Mouse (Mus musculus) midbrain, embryonic 14.5 days (tissue): ENCODE measurements at regions not wholly inside any gene's neighbourhood (a gene's known extent, or its start where the extent isn't known, plus 50 kb on each side); places are given as distances from the start of the nearest gene placed in this dataset.

ENCODE experiments used
- ATAC-seq: fragments of 200-750 bp; cut with Nextera tagmentation; 2 replicates; pipeline ENCODE4 v1.8.0; 2017; ENCODE audit warnings: moderate number of reproducible peaks, moderate library complexity; ENCODE audit not compliant: low FRiP score, low TSS enrichment
- DNase-seq: peaks from one replicate; pipeline ENCODE4 v3.0.0-alpha.2; 2015
- H3K27ac ChIP-seq: fragments of 300-500 bp; sonication (generic); replicated peaks from 2 replicates; pipeline ENCODE4 v1.5.1; 2014; ENCODE audit warnings: mild to moderate bottlenecking, low read depth, low read length, moderate library complexity
- H3K27me3 ChIP-seq: fragments of 300-500 bp; sonication (generic); 2 replicates; pipeline ENCODE4 v1.6.1; 2014; ENCODE audit warnings: low read length, control low read depth, mixed read lengths; ENCODE audit not compliant: control insufficient read depth, insufficient read depth
- H3K36me3 ChIP-seq: fragments of 300-500 bp; sonication (generic); 2 replicates; pipeline ENCODE4 v1.6.1; 2014; ENCODE audit warnings: low read length, control low read depth; ENCODE audit not compliant: control insufficient read depth, insufficient read depth
- H3K4me1 ChIP-seq: fragments of 300-500 bp; sonication (generic); 2 replicates; pipeline ENCODE4 v1.6.1; 2014; ENCODE audit warnings: mild to moderate bottlenecking, antibody characterized with exemption, low read length, control low read depth; ENCODE audit not compliant: control insufficient read depth, insufficient read depth
- H3K4me2 ChIP-seq: fragments of 300-500 bp; sonication (generic); 2 replicates; pipeline ENCODE4 v1.6.1; 2014; ENCODE audit warnings: mild to moderate bottlenecking, low read length, moderate library complexity
- H3K4me3 ChIP-seq: fragments of 300-500 bp; sonication (generic); replicated peaks from 2 replicates; pipeline ENCODE4 v1.5.1; 2014; ENCODE audit warnings: low read depth, low read length
- H3K9ac ChIP-seq: fragments of 300-500 bp; sonication (generic); replicated peaks from 2 replicates; pipeline ENCODE4 v1.6.1; 2014; ENCODE audit warnings: mild to moderate bottlenecking, low read length, moderate library complexity
- H3K9me3 ChIP-seq: fragments of 300-500 bp; sonication (generic); 2 replicates; pipeline ENCODE4 v1.6.1; 2016; ENCODE audit warnings: low read length, control low read depth, mixed read lengths; ENCODE audit not compliant: control insufficient read depth
- WGBS: fragments of 180-500 bp; shearing (Covaris S2); extraction: QIAGEN DNeasy Blood & Tissue Kit; methylation state at CpG from one replicate; pipeline ENCODE4 v1.1.7; 2014; 5-methylcytosine and 5-hydroxymethylcytosine counted together

GRCm38 (mm10) chr3:63582717-63583696 lies 99.3 kb upstream of the Gm34302 start:
- no peak overlapping the region for H3K4me2 ChIP-seq
- no peak overlapping the region for H3K4me3 ChIP-seq
- peak; percentile 60 for DNase-seq
- no peaks in the 10 kb centered on the region for H3K36me3 ChIP-seq
- no peak overlapping the region for H3K27ac ChIP-seq
- peaks cover 17% of the 10 kb centered on the region for H3K4me1 ChIP-seq
- no peaks in the 10 kb centered on the region for H3K9me3 ChIP-seq
- no peak overlapping the region for H3K9ac ChIP-seq
- ATAC-seq, result no peak
- WGBS, result 67% methylated on average over 15 of the region's 15 CpGs
- no peaks in the 10 kb centered on the region for H3K27me3 ChIP-seq

GRCm38 (mm10) chr3:63582180-63582579 lies 98.5 kb upstream of the Gm34302 start:
- no peak for DNase-seq
- 64% methylated on average over 6 of the region's 6 CpGs for WGBS
- H3K9me3 ChIP-seq, result no peaks in the 10 kb centered on the region
- H3K4me2 ChIP-seq, result no peak overlapping the region
- no peak overlapping the region for H3K4me3 ChIP-seq
- ATAC-seq, result no peak
- H3K27me3 ChIP-seq, result no peaks in the 10 kb centered on the region
- peaks cover 17% of the 10 kb centered on the region for H3K4me1 ChIP-seq
- H3K27ac ChIP-seq, result no peak overlapping the region
- H3K9ac ChIP-seq, result no peak overlapping the region
- no peaks in the 10 kb centered on the region for H3K36me3 ChIP-seq

- H3K9ac ChIP-seq, result no peak overlapping the region
- peak; percentile 83; the same call in 1 of the 2 replicates for ATAC-seq
- 51% methylated on average over 7 of the region's 7 CpGs for WGBS
Measured at GRCm38 (mm10) chr3:63570607-63571353, 87.1 kb upstream of the Gm34302 start.

GRCm38 (mm10) chr3:63570082-63570481 lies 86.4 kb upstream of the Gm34302 start:
- no peaks in the 10 kb centered on the region for H3K27me3 ChIP-seq
- no peaks in the 10 kb centered on the region for H3K36me3 ChIP-seq
- ATAC-seq, result no peak
- H3K27ac ChIP-seq, result no peak overlapping the region
- H3K4me1 ChIP-seq, result no peaks in the 10 kb centered on the region
- H3K4me3 ChIP-seq, result no peak overlapping the region
- no peak for DNase-seq
- no peak overlapping the region for H3K9ac ChIP-seq
- H3K4me2 ChIP-seq, result no peak overlapping the region
- 84% methylated on average over 1 of the region's 1 CpGs for WGBS
- H3K9me3 ChIP-seq, result no peaks in the 10 kb centered on the region

More at GRCm38 (mm10) chr3:63570607-63571353, 87.1 kb upstream of the Gm34302 start:
- DNase-seq, result peak; percentile 92
- no peaks in the 10 kb centered on the region for H3K27me3 ChIP-seq
- H3K27ac ChIP-seq, result no peak overlapping the region
- no peaks in the 10 kb centered on the region for H3K36me3 ChIP-seq
- H3K4me1 ChIP-seq, result no peaks in the 10 kb centered on the region
- no peak overlapping the region for H3K4me3 ChIP-seq
- H3K9me3 ChIP-seq, result no peaks in the 10 kb centered on the region
- no peak overlapping the region for H3K4me2 ChIP-seq

GRCm38 (mm10) chr3:63569004-63569596 lies 85.4 kb upstream of the Gm34302 start:
- ATAC-seq, result peak; percentile 68

GRCm38 (mm10) chr3:63567726-63568125 lies 84.0 kb upstream of the Gm34302 start:
- WGBS, result 93% methylated on average over 3 of the region's 3 CpGs
- DNase-seq, result no peak
- ATAC-seq, result no peak
- H3K27ac ChIP-seq, result no peak overlapping the region
- H3K9ac ChIP-seq, result no peak overlapping the region
- H3K4me1 ChIP-seq, result no peaks in the 10 kb centered on the region
- no peak overlapping the region for H3K4me2 ChIP-seq
- no peak overlapping the region for H3K4me3 ChIP-seq
- H3K36me3 ChIP-seq, result no peaks in the 10 kb centered on the region
- H3K9me3 ChIP-seq, result no peaks in the 10 kb centered on the region
- H3K27me3 ChIP-seq, result no peaks in the 10 kb centered on the region

More at GRCm38 (mm10) chr3:63569004-63569596, 85.4 kb upstream of the Gm34302 start:
- peak; percentile 42 for DNase-seq
- H3K36me3 ChIP-seq, result no peaks in the 10 kb centered on the region
- no peaks in the 10 kb centered on the region for H3K9me3 ChIP-seq
- H3K4me2 ChIP-seq, result no peak overlapping the region
- H3K4me1 ChIP-seq, result no peaks in the 10 kb centered on the region
- H3K4me3 ChIP-seq, result no peak overlapping the region
- no peak overlapping the region for H3K9ac ChIP-seq
- H3K27ac ChIP-seq, result no peak overlapping the region
- no peaks in the 10 kb centered on the region for H3K27me3 ChIP-seq
- 31% methylated on average over 7 of the region's 7 CpGs for WGBS

GRCm38 (mm10) chr3:63563057-63563456 lies 79.4 kb upstream of the Gm34302 start:
- Histone ChIP-seq H3K9ac (no peak overlapping the region), H3K4me3 (no peak overlapping the region), H3K4me2 (no peak overlapping the region), H3K36me3 (no peaks in the 10 kb centered on the region), H3K4me1 (no peaks in the 10 kb centered on the region), H3K27ac (no peak overlapping the region), H3K9me3 (no peaks in the 10 kb centered on the region), H3K27me3 (no peaks in the 10 kb centered on the region)
- no peak for DNase-seq
- no peak for ATAC-seq
- WGBS, result 80% methylated on average over 1 of the region's 1 CpGs

GRCm38 (mm10) chr3:63562532-63562931 lies 78.9 kb upstream of the Gm34302 start:
- Histone ChIP-seq H3K27me3 (no peaks in the 10 kb centered on the region), H3K9me3 (no peaks in the 10 kb centered on the region), H3K4me2 (no peak overlapping the region), H3K36me3 (no peaks in the 10 kb centered on the region), H3K4me1 (no peaks in the 10 kb centered on the region), H3K4me3 (no peak overlapping the region), H3K27ac (no peak overlapping the region), H3K9ac (no peak overlapping the region)
- 0 out of 2 replicates have a peak, but pooled peaks have one; percentile 24 for ATAC-seq
- DNase-seq, result peak; percentile 26
